Mouse (Mus musculus): ENCODE measurements around the gene Prr18. TPM values are rescaled to one million over a fixed set of nuclear protein-coding genes. Genes with fewer than 3 reads are reported as not detected.

Prr18 gene
- total RNA-seq, 1 experiment from 2014 or later: 0.32 TPM

DNA sequence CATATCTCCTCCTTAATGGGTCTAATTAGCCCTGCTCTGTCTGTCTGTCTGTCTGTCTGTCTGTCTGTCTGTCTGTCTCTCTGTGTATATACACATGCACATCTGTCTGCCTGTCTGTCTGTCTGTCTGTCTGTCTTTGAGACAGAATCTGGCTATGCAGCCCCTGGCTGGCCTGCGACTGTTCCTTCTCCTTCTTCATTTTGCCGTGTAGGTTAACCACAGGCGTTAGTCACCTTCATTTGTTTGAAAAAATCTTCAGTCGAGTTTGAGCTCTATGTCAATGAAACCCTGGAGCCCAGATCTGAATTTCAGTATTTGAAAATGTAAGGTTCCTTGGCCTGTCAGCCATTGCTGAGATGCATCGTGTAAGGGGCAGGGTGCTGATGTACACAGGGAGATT, 40.0 kb downstream of the Prr18 start:
- ATAC-seq (replicated peaks; ENCODE audit: low read depth, poor library complexity, severe bottlenecking): no peak

DNA sequence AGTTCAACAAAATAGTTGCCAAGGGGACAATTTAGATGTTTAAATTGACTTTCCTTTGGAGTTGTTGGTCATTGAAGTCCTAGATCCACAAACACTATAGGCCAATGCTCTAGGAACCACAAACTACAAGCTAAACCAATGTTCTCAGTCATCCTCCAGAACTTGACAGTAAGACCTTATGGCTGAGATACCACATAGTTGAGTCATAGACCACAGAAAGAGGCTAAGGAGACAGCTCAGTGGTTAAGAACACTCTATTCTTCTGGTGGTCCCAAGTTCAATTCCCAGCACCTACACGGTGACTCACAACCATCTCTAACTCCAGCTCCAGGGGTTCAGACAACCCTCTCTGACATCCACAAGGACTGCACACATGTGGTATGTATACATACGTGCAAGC, 48.2 kb downstream of the Prr18 start:
- no peak for ATAC-seq (replicated peaks; ENCODE audit: low read depth, poor library complexity, severe bottlenecking)

GRCm38 (mm10) chr17:8388463-8388862, 51.2 kb downstream of the Prr18 start:
- ATAC-seq (replicated peaks; ENCODE audit: low read depth, poor library complexity, severe bottlenecking): peak; percentile 37

DNA sequence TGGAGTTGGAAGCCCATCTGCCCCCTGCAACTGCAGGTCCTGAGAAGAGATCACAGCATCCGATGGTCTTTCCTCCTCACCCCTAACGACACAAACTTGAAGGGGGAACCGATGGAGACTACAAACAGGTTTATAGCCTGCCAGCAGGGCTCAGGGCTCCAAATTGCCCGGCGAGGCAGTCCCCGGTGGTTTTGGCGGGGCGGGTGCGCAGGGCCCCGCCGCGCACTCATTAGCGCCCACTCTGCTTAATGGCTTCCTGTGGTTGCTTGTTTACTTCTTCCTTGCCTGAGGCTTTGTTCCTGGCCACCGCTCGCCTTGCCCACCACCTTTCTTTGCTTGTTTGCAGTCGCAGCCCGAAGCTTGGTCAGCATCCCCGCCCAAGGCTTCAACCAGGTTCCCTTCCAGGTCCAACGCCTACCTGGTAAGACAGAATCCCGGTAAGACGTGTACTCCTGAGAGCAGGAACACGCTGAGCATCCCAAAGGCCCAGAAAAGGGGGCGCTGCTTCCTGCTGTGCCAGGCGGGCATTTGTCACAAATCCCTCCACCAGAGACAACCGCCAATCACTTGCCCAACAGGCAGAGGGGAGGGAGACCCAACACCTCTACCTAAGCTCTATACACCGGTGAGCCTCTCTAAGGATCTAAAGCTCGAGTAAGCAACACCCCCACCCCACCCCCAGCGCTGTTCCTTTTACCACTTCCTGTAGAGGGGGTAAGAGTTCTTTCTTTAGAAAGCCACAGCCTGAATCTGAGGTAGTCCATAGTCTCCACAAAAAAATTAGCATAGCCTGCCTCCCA, 51.9 kb downstream of the Prr18 start:
- ATAC-seq (replicated peaks; ENCODE audit: low read depth, poor library complexity, severe bottlenecking): peak; percentile 57

GRCm38 (mm10) chr17:8389790-8390095, 52.5 kb downstream of the Prr18 start:
- ATAC-seq (replicated peaks; ENCODE audit: low read depth, poor library complexity, severe bottlenecking): no peak

DNA sequence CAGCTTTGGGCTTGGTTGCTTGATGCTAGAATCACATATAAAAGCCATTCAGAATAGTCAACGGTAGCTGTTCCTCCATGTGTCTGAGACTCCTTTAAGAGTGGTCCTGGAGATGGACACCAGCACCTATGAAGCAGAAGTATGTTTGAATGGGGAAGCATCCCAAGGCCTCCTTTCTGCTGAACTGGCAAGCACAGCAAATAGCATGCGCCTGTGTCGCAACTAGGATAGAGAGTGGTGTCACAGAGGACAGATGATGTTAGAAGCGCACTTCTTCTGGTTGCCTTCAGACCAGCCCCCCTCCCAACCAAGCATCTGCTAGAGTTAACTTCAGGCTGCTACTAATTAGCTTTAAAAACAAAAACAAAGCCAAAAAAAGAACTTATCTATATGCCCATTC, 53.2 kb downstream of the Prr18 start:
- no peak; the same call in 1 of the 2 replicates for ATAC-seq (replicated peaks; ENCODE audit: low read depth, poor library complexity, severe bottlenecking)

Other genes with a start within 250 kb of the Prr18 start
- gene Gm49673, start 189.7 kb upstream of the Prr18 start, total RNA-seq (2017): not detected in 2 replicates
- gene Rnaset2a, start 189.4 kb upstream of the Prr18 start, total RNA-seq (2017): 19.2 and 28.5 TPM in 2 replicates
- 54.3 and 55.1 TPM in 2 replicates for gene Fgfr1op, start 172.0 kb upstream of the Prr18 start, total RNA-seq (2017)
- gene Ccr6, start 101.4 kb upstream of the Prr18 start, total RNA-seq (2017): not detected in 2 replicates
- 113 TPM in 2 replicates for gene Mpc1, start 54.6 kb upstream of the Prr18 start, total RNA-seq (2017)
- gene Sft2d1, start 26.4 kb upstream of the Prr18 start, total RNA-seq (2017): 20.8 and 32.2 TPM in 2 replicates
- not detected in 2 replicates for gene T2, start 18.5 kb downstream of the Prr18 start, total RNA-seq (2017)
- gene T, start 97.0 kb downstream of the Prr18 start, total RNA-seq (2017): not detected in 2 replicates
- gene Pde10a, start 187.9 kb downstream of the Prr18 start, total RNA-seq (2017): 8.4 and 16.1 TPM in 2 replicates
- not detected in 2 replicates for gene Gm17087, start 229.5 kb downstream of the Prr18 start, total RNA-seq (2017)